Mouse (Mus musculus) 3134 (cell line): ENCODE measurements at regions not wholly inside any gene's neighbourhood (a gene's known extent, or its start where the extent isn't known, plus 50 kb on each side); places are given as distances from the start of the nearest gene placed in this dataset.

ENCODE experiments used
- DNase-seq: peaks from one replicate; pipeline ENCODE4 v3.0.0-alpha.2; 2011; ENCODE audit warnings: low spot score; ENCODE audit not compliant: insufficient read length; ENCODE audit errors: extremely low read depth

DNA sequence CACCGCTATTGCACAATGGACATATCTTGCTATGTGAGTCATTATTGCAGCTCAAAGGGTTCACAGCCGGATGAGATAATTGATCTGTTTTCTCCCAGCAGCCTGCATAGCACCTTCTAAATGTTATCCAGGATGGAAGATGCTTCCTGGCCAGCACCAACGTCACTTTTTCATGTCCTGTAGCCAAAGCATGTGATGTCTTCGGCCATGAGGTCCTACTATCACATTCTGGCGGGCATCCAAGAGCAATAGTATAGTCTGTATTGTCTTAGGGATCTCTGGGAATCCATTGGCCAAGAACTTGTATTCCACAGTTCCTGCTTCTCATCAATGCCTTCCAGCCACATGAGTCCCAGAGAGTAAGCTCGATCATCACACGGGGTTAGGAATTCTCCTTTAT, 70.6 kb downstream of the Npy start:
- DNase-seq = no peak

DNA sequence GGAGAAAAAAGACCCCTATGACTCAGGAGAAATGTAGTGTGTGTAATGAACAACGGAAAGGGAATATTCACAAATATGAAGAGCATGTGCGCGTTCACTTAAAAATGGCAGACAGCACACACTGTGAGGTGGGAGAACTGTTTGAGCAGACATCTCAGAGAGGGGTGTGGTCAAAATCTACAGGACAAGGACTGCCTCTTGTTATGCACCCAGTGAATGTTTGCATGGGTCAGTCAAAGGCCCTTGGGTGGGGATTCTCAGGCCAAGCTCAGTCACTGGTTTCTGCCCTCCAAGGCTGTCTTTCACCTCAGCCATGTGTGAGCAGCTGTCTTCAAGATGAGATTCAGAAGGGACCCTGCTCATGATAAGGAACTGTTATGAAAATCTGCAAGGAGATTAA, 76.6 kb downstream of the Npy start:
- DNase-seq = no peak

DNA sequence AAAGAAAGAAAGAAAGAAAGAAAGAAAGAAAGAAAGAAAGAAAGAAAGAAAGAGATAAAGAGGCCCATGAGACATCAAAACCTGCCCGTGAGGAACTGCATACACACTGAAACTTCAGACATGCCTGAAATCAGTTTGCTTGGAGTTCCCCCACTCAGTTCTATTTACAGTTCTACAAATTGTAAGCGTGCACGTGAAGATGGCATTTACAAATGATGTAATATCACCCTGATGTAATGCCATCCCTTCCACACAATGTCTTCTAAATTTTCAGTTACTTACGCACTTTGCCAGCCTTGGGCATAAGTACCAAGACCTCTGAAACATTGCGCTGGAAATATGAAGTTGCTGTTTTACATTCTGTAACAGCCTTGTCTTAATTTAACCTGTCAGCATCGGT, 79.0 kb downstream of the Npy start:
- no peak for DNase-seq

DNA sequence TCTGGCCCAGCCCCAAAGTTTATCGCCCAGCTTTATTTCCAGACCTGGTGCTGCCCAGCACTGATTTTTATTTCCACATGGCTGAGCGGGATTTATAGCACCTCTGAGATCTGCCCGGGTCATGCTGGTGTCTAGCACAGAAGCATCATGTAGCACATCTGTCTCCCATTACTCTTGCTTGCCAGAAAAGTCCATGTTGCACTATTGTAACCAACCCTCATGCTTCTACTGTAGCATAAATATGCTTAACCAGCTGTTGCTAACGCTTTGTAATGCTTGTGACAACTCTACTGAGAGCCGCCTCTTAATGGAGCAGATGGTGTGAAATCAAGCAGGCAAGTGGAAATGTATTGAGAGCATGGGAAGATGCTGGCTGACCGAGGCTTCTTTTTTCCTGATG, 81.5 kb downstream of the Npy start:
- no peak for DNase-seq

DNA sequence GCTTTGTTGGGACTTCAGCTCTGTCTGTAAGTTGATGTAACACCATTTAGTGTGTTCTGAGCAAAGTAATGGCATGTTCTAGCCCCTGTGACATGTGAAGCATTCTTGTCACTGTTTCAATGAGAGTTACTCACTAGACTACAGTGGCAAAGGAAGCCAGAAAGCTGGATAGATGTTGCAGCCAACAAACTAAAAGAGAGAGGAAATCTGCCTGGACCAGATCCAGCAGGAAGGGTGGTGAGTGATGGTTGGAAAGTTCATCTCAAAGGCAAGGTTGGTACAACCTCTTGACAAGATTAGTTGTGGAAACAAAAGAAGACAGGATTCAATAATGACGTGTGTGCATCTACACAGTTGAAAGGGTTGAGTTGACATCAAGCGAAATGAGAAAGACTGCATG, 83.9 kb downstream of the Npy start:
- DNase-seq = no peak

DNA sequence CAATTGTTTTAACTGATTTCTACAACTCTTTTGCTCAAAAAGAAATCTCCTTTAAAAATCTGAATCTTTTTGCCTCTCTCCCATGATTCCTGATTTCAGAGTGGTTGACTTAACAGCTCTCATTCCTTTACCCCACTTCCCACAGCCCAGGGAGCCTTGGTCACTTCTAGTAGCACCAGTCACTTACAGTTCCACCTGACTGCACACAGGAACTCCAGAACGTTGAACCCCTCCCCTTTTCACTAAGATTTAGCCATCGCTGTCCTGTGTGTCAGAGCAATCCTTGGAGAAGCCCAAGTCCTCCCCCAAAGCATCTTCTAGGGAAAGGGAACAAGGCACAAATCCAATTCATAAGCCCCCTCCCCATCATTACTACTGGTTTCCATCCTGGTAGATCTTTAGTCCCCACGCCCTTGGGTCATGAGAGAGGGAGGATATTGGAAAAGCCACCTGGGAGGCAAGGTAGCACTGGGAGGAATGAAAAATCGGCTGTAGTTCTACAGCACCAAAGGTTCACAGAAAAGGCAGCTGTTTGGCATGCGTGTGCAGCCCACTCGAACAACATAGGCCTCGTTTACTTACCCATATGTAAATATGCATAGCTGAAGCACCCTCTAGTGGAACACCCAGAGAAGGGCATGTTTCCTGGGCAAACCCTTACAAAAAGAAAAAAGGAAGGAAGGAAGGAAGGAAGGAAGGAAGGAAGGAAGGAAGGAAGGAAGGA, 96.7 kb downstream of the Npy start:
- no peak for DNase-seq

DNA sequence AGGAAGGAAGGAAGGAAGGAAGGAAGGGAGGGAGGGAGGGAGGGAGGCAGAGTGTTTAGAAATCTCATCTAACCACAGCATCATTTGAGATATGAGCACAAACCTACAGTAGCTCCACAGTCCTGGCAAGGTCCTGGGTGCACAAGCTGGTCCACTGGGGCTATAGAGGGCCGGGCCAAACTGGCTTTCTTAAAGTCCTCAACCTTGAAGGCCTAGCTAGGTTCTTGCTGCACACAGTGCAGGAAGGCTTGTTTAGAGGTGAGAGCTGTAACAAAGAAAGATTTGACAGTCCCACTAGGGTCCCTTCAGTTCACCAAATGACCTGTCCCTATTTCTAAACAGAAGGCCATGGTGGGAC, 97.3 kb downstream of the Npy start:
- no peak for DNase-seq

DNA sequence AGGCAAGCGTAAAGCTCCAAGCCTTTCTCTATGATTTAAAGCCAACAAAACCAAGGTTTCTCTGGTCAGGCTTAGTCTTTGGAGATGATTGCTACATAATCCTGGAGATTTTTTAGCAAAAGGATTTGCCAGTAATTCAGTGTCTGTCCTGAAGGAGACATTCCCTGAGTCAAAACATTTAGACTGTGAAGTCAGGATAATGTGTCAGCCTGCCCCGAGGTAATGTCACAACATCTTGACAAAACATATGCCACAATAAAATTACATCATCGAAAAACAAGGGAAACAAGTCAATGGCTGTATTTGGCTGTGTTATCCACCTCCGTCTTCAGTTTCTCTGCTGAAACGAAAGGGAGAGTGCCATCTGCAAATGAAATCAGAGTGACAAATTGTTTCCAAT, 101.8 kb downstream of the Npy start:
- DNase-seq = no peak

DNA sequence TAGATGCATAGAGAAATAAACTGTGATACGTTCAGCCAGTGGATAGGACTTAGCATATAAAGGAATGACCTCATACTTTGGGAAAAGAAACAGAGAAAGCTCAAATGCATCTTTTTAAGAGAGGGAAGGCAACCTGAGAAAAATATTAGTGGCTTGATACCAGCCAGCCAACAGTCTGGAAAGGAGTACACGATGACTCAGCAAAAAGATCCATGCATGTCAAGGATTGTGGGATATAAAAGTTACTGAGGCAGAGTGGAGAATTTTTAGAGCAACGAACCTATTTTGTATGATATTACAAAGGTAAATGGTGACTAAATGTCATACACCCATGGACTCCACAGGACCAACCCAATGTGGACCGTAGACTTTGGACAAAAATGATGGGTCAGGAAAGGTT, 105.6 kb downstream of the Npy start:
- no peak for DNase-seq

DNA sequence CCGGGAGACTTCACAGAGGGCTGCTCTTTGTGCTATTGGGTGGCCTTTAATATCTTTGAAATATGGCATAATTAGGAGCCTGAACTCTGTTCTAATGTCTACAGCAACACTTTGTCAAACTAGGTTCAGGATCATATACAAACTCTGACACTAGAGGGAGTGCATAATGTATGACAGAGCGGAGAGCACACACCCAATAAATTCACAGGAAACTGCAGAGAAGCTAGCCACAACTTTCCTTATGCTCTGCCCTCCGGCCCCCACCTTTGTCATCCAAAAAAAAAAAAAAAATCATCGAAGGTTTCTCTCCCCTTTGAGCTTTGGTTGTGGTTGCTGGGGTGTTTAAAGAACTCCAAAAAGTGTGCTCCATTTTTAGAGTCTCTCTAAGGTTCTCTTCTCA, 107.6 kb downstream of the Npy start:
- DNase-seq = no peak

DNA sequence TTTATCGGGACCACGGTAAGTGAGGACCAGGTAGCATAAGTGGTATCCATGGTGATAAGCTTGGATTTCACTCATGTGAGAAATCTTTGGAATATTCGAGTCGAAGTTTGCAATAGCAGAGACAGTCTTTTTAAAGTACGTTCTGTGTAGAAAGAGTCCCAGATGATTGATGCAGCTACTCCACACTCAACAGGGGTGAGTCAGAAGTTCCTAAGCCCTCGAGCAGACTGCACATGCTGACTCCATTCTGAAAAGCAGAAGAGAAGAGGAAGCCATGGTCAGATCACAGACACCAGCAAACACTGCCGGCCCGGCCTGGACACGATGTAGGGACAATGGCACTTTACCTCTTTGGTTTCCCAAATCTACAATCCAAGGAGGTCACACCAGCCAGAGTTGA, 120.6 kb downstream of the Npy start:
- DNase-seq = no peak

DNA sequence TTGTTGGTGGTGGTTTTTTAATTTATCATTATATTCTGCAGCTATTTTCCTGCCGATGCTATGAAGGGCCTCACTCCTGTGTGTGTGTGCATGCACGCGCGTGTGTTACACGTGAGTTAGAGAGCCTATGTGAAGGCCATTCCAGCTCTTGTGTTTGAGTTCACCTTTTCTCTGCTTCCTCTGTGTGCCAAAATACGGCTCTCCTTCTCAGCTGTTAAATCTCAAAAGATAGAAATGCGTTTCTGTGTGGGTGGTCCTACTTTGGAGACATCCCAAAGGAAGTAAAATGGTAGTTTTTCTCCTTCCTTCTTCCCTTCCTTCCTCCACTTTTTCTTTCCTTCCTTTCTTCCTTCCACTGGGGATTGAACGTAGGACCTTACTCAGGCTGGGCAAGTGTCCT, 136.4 kb downstream of the Npy start:
- no peak for DNase-seq

DNA sequence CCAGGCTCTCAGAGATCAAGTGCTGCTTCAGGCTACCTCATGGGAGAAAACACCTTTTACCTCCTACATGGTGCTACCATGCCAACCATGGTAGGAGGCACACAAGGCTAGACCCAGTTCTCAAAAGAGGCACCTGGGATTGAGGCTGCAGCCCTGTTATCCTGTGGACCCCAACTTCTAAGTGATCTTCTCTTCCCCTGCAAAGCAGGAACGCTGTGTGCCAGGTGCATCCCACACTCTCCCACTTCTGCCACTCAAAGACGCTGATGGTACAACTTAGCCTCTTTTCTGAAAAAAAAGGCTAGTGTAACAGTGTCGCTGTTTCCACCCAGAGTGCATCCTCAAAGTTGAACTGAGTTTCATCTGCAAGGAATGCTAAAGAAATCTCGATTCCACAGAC, 138.7 kb downstream of the Npy start:
- DNase-seq = no peak

DNA sequence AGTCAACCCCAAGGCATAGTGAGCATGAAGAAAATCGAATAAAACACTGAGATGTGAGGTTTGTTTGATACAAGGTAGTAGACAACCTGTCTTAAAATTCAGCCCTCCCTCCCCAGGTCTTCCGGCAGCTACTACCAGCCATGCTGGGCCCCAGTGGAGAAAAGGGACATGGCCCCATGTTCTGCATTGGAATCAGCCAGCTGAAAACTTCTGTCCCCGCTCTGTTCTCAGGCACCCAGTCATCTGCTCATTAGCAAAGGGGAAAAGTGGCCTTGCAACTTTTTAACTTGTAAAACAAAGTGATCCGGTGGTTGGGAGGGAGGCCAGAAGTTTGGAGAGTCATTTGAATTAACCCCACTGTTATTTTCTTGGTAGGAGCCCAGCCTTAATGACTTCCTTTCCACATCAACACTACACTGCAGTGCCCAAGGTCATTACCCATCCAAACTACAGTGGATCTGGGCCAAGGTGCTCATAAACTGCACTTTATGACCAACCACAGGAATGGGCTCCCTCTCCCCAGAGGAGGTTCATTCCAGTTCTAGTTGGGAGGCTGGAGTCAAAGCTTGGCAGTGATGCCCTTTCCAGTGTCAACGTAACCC, 143.5 kb downstream of the Npy start:
- DNase-seq = no peak

DNA sequence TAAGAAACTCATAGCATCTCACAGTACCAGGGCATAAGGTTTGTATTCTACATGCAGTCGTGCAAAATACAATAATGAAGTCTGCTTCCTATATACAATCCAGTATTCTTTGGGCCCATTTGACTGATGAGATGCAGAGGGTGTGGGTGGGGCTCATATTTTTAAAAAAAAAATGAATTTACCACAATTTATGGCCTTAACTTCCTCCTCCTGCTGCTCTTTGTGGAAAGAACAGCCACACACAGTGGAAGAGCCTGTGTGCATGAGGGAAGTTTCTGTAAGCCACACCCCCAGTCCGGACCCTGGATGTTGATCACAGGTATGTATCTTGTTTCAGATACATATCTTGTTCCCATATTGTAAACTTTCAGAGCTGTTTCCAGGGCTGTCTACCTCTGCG, 143.5 kb upstream of the Mpp6 start:
- DNase-seq = no peak

DNA sequence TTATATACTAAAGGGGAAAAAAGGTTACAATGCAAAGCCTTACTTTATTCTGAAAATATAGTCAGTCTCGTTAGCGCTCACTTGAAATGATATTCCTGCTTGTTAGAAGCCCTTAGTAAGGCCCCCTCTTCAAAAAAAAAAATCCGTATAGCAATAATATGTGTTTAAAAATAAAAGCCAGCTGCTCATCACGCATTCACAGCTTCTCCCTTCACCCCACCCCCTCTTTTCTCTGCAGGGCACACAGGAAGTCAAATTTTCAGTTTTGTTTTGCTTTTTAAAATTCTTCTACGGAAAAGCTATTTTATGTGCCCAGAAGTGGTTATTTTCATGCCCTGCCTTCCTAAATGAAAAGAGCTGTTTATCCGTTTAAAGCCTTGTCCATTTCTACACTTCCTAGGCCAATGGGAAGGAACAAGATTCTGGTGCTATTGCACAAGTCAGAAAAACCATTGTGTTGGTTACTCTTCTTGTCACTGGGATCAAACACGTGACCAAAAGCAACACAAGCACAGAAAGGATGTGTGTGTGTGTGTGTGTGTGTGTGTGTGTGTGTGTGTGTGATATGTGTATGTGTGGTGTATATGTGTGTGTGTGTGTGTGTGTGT, 136.7 kb upstream of the Mpp6 start:
- no peak for DNase-seq

DNA sequence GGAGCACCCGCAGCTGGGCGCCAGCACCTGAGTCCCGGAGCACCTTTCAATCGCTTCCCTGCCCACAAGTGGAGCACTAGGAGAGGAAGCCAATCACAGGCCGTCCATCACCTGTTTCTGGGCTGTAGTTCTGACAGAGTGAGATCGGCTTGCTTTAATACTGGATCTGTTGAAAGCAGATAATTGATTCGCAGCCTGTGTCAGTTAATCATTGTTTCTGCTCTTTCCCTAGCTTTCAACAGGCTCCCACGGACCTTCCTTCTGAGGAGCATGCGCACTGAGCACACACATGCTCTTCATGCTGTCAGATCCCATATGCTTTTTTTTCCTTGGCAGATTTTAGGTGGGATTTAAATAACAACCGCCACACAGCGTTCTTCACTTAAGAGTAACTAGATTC, 132.3 kb upstream of the Mpp6 start:
- DNase-seq = no peak

DNA sequence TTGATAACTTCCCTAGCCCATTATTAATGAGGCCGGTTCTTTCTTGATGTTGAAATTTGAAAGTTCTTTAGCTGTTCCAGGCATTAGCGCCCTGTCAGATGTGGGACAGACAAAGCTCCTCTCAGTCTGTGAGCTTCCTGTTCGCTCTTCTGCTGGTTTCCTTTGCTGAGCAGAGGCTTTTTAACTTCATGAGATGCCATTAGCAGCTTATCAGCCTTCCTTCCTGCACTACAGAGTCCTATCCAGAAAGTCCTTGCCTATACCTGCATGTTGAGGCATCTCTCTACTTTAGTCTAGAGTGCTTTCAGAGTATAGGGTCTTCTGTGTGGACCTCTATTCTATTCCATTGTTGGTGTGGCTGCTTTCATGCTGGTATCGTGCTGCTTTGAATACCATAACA, 126.3 kb upstream of the Mpp6 start:
- DNase-seq = no peak

DNA sequence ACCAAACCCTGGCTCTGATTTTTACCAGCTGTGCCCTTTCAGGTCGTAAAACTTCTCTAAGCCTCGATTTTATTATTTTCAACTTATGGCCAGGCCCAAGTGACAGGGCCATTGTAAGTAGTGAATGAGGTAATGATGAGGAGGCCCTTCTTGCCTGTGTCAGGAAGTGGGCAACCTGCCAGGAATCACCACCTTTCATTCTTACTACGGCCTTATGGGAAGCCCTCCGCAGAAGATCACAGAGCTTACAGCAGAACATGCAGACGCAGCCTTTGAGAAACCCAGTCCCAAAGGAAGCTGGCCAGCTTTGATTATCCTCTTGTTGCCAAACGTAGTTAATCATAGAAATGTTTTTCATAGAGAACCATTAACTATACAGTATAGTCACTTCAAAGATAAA, 124.9 kb upstream of the Mpp6 start:
- no peak for DNase-seq

DNA sequence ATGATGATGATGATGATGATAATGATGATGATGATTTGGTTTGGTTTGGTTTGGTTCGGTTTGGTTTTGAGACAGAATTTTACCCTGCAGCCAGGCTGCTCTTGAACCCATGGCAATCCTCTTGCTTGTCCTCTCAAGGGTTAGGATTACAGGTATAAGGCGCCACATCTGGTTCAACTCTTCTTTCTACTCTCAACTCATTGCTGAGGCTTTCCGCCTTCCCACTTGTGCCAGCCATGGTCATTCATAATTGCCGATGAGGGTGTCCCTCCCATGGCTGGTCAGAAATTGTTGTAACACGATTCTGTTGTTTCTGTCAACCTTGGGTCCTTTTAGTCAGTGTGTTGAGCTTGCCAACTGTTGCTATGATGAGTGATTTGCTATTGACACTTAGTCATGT, 122.9 kb upstream of the Mpp6 start:
- DNase-seq = no peak

DNA sequence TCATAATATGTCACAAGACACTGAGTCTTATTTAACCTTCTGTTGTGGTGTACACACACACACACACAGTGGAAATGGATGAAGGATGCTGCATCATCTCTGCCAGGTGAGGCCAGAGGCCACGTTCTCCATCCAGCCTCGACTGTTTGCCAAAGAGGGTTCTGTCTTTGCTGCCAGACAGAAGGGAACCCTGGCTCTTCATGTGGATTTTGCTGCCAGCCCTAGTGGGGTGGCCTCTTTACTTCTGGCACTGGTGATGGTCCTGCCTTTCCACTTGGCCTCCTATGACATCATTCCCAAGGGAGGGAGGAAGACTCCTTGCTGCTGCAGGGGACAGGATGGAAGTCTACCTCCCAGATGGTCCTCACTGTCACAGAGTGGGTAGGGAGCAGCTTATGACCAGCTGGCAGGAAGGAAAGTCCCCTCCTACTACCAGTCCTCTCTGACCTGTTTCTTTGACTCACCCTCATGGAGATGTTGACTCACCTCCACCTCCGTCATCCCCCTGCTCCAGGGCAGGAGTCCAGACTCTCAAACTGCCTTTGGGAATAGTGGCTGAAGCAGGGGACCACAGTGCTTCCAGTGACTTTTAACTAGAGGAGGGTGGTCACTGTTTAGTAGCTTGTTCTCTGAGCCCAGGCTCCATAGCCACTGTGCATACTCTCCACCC, 122.4 kb upstream of the Mpp6 start:
- DNase-seq = peak; percentile 25
